Mouse (Mus musculus) erythroblast, embryonic 14.5 days (primary cell): ENCODE results near the gene Fgfr3. TPM values are rescaled to one million over a fixed set of nuclear protein-coding genes. Genes with fewer than 3 reads are reported as not detected.

Experiments
- H3K27me3 ChIP-seq: 2 replicates; pipeline ENCODE4 v1.6.1; 2012; ENCODE audit warnings: inconsistent platforms; ENCODE audit not compliant: control insufficient read depth
- H3K36me3 ChIP-seq: 2 replicates; pipeline ENCODE4 v1.6.1; 2012; ENCODE audit warnings: mild to moderate bottlenecking, inconsistent platforms; ENCODE audit not compliant: control insufficient read depth
- H3K4me1 ChIP-seq: 2 replicates; pipeline ENCODE4 v1.6.1; 2012; ENCODE audit warnings: inconsistent platforms; ENCODE audit not compliant: control insufficient read depth
- H3K4me3 ChIP-seq: replicated peaks from 2 replicates; pipeline ENCODE3; 2012; ENCODE audit warnings: moderate library complexity, mild to moderate bottlenecking, inconsistent platforms
- H3K9me3 ChIP-seq: 2 replicates; pipeline ENCODE4 v1.6.1; 2012; ENCODE audit warnings: low read length, inconsistent platforms, mixed read lengths; ENCODE audit not compliant: control insufficient read depth
- GATA1 ChIP-seq: IDR thresholded peaks from 2 replicates; pipeline ENCODE4 v1.6.1; 2012; ENCODE audit warnings: low read length, inconsistent platforms, mixed read lengths
- TAL1 ChIP-seq: IDR thresholded peaks from 3 replicates; pipeline ENCODE4 v1.6.1; 2012; ENCODE audit warnings: low read length, inconsistent platforms, mixed read lengths
- polyA plus RNA-seq: library from polyadenylated mRNA; stranded (reverse); fragments of >175 nt; gene quantifications from 2 replicates; pipeline ENCODE4 v1.2.3, GENCODE M21; 2012

The Fgfr3 gene
- polyA plus RNA-seq, 1 experiment = not detected

DNA sequence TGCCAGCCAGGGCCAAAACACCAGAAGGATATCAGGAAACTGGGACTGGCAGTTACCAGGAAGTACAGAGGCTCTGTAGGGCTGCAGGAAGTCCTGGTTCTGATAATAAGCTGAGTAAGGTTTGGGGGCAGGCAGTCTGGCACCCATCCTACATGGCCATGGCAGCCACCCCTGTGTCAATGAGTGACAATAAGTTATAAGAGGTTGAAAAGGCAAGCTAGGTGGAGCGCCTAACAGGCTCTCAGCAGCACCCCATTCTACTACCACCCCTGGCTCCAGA is 15.2 kb upstream of the Fgfr3 start:
- Histone ChIP-seq H3K36me3 (no peaks in the 10 kb centered on the region), H3K9me3 (no peaks in the 10 kb centered on the region), H3K4me1 (no peaks in the 10 kb centered on the region), H3K4me3 (no peak overlapping the region), H3K27me3 (no peaks in the 10 kb centered on the region)
- TF ChIP-seq GATA1 (no peak), TAL1 (no peak)

GRCm38 (mm10) chr5:33707163-33707562 is 14.3 kb upstream of the Fgfr3 start:
- Histone ChIP-seq H3K27me3 (no peaks in the 10 kb centered on the region; the same call in 1 of the 2 replicates), H3K36me3 (no peaks in the 10 kb centered on the region), H3K4me1 (no peaks in the 10 kb centered on the region), H3K9me3 (no peaks in the 10 kb centered on the region), H3K4me3 (no peak overlapping the region)
- TF ChIP-seq TAL1 = no peak
- TF ChIP-seq GATA1 = no peak

DNA sequence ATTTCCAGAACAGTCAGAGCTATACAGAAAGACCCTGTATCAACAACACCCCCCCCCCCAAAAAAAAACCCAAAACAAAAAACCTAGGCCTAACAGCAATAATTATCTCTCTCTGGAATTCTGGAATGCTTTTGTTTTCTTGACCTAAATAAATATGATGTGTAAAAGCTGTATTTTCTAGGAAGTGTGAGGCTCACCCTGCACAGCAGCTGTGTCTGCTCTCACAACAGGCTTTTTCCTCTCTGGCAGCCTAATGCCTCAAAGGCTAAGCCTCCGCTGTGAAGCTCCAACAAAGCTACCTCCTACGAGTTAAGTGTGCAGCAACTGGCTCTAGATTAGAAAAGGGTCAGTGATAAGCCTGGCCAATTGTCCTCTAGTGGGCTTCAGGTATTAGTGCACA is 12.4 kb upstream of the Fgfr3 start:
- no peaks in the 10 kb centered on the region for H3K36me3 ChIP-seq
- H3K9me3 ChIP-seq = no peaks in the 10 kb centered on the region
- no peak overlapping the region for H3K4me3 ChIP-seq
- H3K4me1 ChIP-seq = no peaks in the 10 kb centered on the region
- no peak for TF ChIP-seq GATA1
- TF ChIP-seq TAL1 = no peak
- no peaks in the 10 kb centered on the region; the same call in 1 of the 2 replicates for H3K27me3 ChIP-seq

- no peak for TF ChIP-seq GATA1
- H3K9me3 ChIP-seq = no peaks in the 10 kb centered on the region
- H3K4me3 ChIP-seq = no peak overlapping the region
- H3K4me1 ChIP-seq = no peaks in the 10 kb centered on the region
- no peaks in the 10 kb centered on the region; the same call in 1 of the 2 replicates for H3K27me3 ChIP-seq
- no peaks in the 10 kb centered on the region for H3K36me3 ChIP-seq
Measured at GRCm38 (mm10) chr5:33712550-33712949, 8.9 kb upstream of the Fgfr3 start.

GRCm38 (mm10) chr5:33715182-33715581 is 6.3 kb upstream of the Fgfr3 start:
- Histone ChIP-seq H3K4me3 (no peak overlapping the region), H3K27me3 (peaks cover 16% of the 10 kb centered on the region), H3K36me3 (no peaks in the 10 kb centered on the region), H3K4me1 (peaks cover 3% of the 10 kb centered on the region), H3K9me3 (no peaks in the 10 kb centered on the region)
- TF ChIP-seq GATA1 = no peak
- no peak for TF ChIP-seq TAL1

DNA sequence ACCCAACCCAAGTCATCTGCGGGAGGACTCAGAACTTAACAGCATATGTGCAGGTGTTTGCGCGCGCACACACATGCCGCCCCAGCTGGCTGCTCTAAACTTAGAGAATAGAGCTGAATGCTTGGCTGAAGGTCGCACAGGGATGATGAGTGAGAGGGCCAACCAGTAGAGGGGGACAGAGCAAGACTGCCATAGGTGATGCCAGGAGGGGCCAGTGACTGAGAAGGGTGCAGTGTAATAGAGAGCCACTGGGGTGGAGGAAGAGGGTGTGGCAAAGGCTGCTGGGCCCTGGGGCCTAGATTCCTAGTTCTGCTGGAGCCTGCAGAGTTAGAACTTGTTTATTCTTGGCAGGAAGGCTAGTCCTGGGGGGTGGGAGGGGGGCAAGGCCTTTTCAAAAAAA is 5.0 kb upstream of the Fgfr3 start:
- Histone ChIP-seq H3K9me3 (no peaks in the 10 kb centered on the region; the same call in 1 of the 2 replicates), H3K4me3 (no peak overlapping the region), H3K36me3 (no peaks in the 10 kb centered on the region), H3K27me3 (peaks cover 29% of the 10 kb centered on the region), H3K4me1 (peaks cover 13% of the 10 kb centered on the region)
- no peak for TF ChIP-seq GATA1
- no peak for TF ChIP-seq TAL1

DNA sequence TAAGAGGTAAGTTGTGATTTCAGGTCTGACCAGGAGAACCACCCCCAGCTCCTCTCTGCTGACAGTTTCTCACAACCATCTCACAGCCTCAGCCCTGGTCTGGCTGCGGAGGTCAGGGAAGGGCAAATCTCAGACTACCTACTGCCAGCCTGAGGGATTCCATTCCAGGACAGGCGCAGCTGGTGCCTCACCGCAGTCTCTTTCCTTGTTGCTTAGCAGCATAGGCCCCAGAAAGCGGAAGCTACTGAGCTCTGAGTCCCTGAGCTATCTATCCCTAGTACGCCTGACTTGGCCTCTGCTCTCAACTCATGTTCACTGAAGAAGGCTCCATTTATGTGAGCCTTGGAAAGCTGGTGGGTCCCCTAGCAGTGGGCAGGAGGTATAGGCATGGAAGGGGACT is 3.0 kb upstream of the Fgfr3 start:
- H3K36me3 ChIP-seq = no peaks in the 10 kb centered on the region
- no peak overlapping the region for H3K4me3 ChIP-seq
- peaks cover 31% of the 10 kb centered on the region for H3K4me1 ChIP-seq
- peaks cover 6% of the 10 kb centered on the region; the same call in 1 of the 2 replicates for H3K9me3 ChIP-seq
- TF ChIP-seq GATA1 (no peak), TAL1 (no peak)
- H3K27me3 ChIP-seq = peaks cover 48% of the 10 kb centered on the region

- TF ChIP-seq TAL1 (no peak), GATA1 (no peak)
- H3K9me3 ChIP-seq = peaks cover 6% of the 10 kb centered on the region; the same call in 1 of the 2 replicates
- H3K36me3 ChIP-seq = no peaks in the 10 kb centered on the region
- H3K4me3 ChIP-seq = peak overlapping the region; percentile 58
- peaks cover 74% of the 10 kb centered on the region for H3K27me3 ChIP-seq
- peaks cover 31% of the 10 kb centered on the region for H3K4me1 ChIP-seq
Measured at GRCm38 (mm10) chr5:33720852-33721490, 503 bp upstream of the Fgfr3 start.

GRCm38 (mm10) chr5:33722266-33723018 is 968 bp downstream of the Fgfr3 start:
- Histone ChIP-seq H3K36me3 (no peaks in the 10 kb centered on the region), H3K9me3 (peaks cover 6% of the 10 kb centered on the region; the same call in 1 of the 2 replicates), H3K27me3 (peaks cover 81% of the 10 kb centered on the region), H3K4me1 (peaks cover 31% of the 10 kb centered on the region), H3K4me3 (peak overlapping the region; percentile 58)
- TF ChIP-seq GATA1 (no peak), TAL1 (no peak)
